Comparison of ENCODE assay signal across 13 mouse cellular contexts in the genomic region with DNA sequence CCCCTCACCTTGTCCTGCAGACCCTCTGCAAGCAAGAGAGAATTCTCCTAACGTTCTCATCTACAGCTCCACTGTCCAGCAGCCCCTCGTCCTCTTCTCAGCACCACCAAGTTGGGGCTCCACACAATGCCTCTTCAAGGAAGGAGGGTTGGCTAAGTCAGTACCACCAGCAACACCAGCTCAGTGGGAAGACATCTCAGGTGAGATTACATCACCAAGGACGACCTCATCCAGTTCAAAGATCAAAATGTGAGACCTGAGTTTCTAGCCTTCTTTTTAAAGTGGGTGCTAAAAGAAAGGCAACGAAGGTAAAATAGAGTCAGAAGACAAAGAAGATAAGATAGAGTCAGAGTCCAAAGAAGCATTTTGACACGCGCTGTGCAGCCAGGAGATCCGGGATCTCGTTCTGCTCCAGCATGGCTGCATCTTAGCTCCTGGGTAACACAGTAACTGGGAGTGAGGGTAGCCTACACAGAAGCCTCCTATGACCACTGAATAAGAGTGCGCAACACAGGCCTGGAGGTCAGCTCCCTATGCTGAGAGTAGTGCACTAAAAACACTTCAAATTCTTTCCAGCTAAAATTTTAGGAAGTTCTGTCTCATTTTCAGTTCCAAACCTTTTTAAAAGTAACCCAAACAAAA.
"Had no signal": no experiment of that assay in that cellular context is flagged by ENCODE, and none has a peak within 500 bp of the region (broad histone marks: within the 10 kb centered on the region; RNA-seq: fewer than 3 reads in every experiment).

No protein-coding gene starts in this region.

- H3K27me3 ChIP-seq: liver, embryonic 13.5 days; midbrain, embryonic 12.5 days; midbrain, embryonic 15.5 days had no signal

- H3K36me3 ChIP-seq: liver, embryonic 13.5 days; midbrain, embryonic 12.5 days; midbrain, embryonic 15.5 days had no signal

- ATAC-seq: inflammation-experienced regulatory T-cells, adult 6 months; midbrain, embryonic 15.5 days had no signal

- DNase-seq: kidney, adult 18-20 months; kidney, postnatal 25 days; liver, embryonic 13.5 days; lung, adult 2 months; lung, postnatal 14 days; lung, postnatal 4 days; thymus, adult 18-20 months; thymus, postnatal 14 days; thymus, postnatal 4 days had no signal

- H3K27ac ChIP-seq: kidney, postnatal 0 days; liver, embryonic 13.5 days; midbrain, embryonic 12.5 days; midbrain, embryonic 15.5 days had no signal

- H3K9me3 ChIP-seq: liver, embryonic 13.5 days; midbrain, embryonic 12.5 days; midbrain, embryonic 15.5 days had no signal

- H3K9ac ChIP-seq: liver, embryonic 13.5 days; midbrain, embryonic 12.5 days; midbrain, embryonic 15.5 days had no signal

- H3K4me2 ChIP-seq: liver, embryonic 13.5 days; midbrain, embryonic 12.5 days; midbrain, embryonic 15.5 days had no signal

- H3K4me3 ChIP-seq: liver, embryonic 13.5 days; midbrain, embryonic 12.5 days; midbrain, embryonic 15.5 days had no signal

- H3K4me1 ChIP-seq: liver, embryonic 13.5 days; midbrain, embryonic 12.5 days had no signal
